In genomic region chr4:67677589-67677988, GRCm38 (mm10) we compare ENCODE assay signal across 12 mouse cellular contexts.
"Had no signal": no experiment of that assay in that cellular context is flagged by ENCODE, and none has a peak within 500 bp of the region (broad histone marks: within the 10 kb centered on the region; RNA-seq: fewer than 3 reads in every experiment).

No protein-coding gene starts in this region.

- H3K4me1 ChIP-seq: limb, embryonic 10.5 days; liver, embryonic 13.5 days; midbrain, embryonic 12.5 days had no signal

- H3K27me3 ChIP-seq: liver, embryonic 13.5 days; midbrain, embryonic 12.5 days had no signal

- ATAC-seq: liver, postnatal 0 days had no signal

- H3K4me3 ChIP-seq: left cerebral cortex, adult 2 months; limb, embryonic 10.5 days; liver, embryonic 13.5 days; midbrain, embryonic 12.5 days; myocyte had no signal

- H3K9ac ChIP-seq: liver, embryonic 13.5 days; liver, postnatal 0 days; midbrain, embryonic 12.5 days had no signal

- H3K9me3 ChIP-seq: limb, embryonic 10.5 days; liver, embryonic 13.5 days; midbrain, embryonic 12.5 days had no signal

- H3K36me3 ChIP-seq: limb, embryonic 10.5 days; liver, embryonic 13.5 days; midbrain, embryonic 12.5 days had no signal

- H3K4me2 ChIP-seq: liver, embryonic 13.5 days; midbrain, embryonic 12.5 days had no signal

- DNase-seq: kidney, adult 8-10 months; kidney, postnatal 25 days; liver, embryonic 13.5 days; liver, postnatal 0 days; right cerebral cortex, postnatal 4 days; spleen, adult 18-20 months; thymus, adult 2 months; thymus, postnatal 25 days had no signal

- H3K27ac ChIP-seq: left cerebral cortex, adult 2 months; limb, embryonic 10.5 days; liver, embryonic 13.5 days; midbrain, embryonic 12.5 days had no signal
